Mouse (Mus musculus) limb, embryonic 11.5 days (tissue): ENCODE data around the gene Slirp. TPM values are rescaled to one million over a fixed set of nuclear protein-coding genes. Genes with fewer than 3 reads are reported as not detected.

ENCODE experiments used
- ATAC-seq: fragments of 200-750 bp; cut with Nextera tagmentation; 2 replicates; pipeline ENCODE4 v1.8.0; 2017; ENCODE audit warnings: low read depth; ENCODE audit not compliant: insufficient number of reproducible peaks, low FRiP score, low TSS enrichment
- DNase-seq: peaks from one replicate; pipeline ENCODE4 v3.0.0-alpha.2; 2015; ENCODE audit warnings: low spot score
- H3K27ac ChIP-seq: fragments of 300-500 bp; sonication (generic); replicated peaks from 2 replicates; pipeline ENCODE4 v1.5.1; 2014; ENCODE audit warnings: low read depth, mild to moderate bottlenecking, low read length
- H3K27me3 ChIP-seq: fragments of 300-500 bp; sonication (generic); 2 replicates; pipeline ENCODE4 v1.6.1; 2014; ENCODE audit warnings: mild to moderate bottlenecking, low read length, mixed read lengths; ENCODE audit not compliant: control insufficient read depth, insufficient read depth
- H3K36me3 ChIP-seq: fragments of 300-500 bp; sonication (generic); 2 replicates; pipeline ENCODE4 v1.6.1; 2014; ENCODE audit warnings: mild to moderate bottlenecking, low read length, moderate library complexity, mixed read lengths; ENCODE audit not compliant: control insufficient read depth, insufficient read depth
- H3K4me1 ChIP-seq: fragments of 300-500 bp; sonication (generic); 2 replicates; pipeline ENCODE4 v1.6.1; 2014; ENCODE audit warnings: low read length, mixed read lengths; ENCODE audit not compliant: control insufficient read depth, insufficient read depth
- H3K4me2 ChIP-seq: fragments of 300-500 bp; sonication (generic); 2 replicates; pipeline ENCODE4 v1.6.1; 2014; ENCODE audit warnings: low read depth, mild to moderate bottlenecking, moderate library complexity; ENCODE audit not compliant: severe bottlenecking
- H3K4me3 ChIP-seq: fragments of 300-500 bp; sonication (generic); 2 replicates; pipeline ENCODE4 v1.5.1; 2014; ENCODE audit warnings: low read depth, low read length
- H3K9ac ChIP-seq: fragments of 300-500 bp; sonication (generic); 2 replicates; pipeline ENCODE4 v1.6.1; 2014; ENCODE audit warnings: mild to moderate bottlenecking, low read length
- H3K9me3 ChIP-seq: fragments of 300-500 bp; sonication (generic); 2 replicates; pipeline ENCODE4 v1.6.1; 2016; ENCODE audit warnings: low read length; ENCODE audit not compliant: control insufficient read depth
- WGBS: fragments of 180-500 bp; shearing (Covaris S2); extraction: QIAGEN DNeasy Blood & Tissue Kit; methylation state at CpG from one replicate; pipeline ENCODE4 v1.1.7; 2014; 5-methylcytosine and 5-hydroxymethylcytosine counted together
- polyA plus RNA-seq: library from polyadenylated mRNA; unstranded; fragments of >200 nt; fragmentation: Nextera tagmentation; extraction: Ambion mirVana; gene quantifications from 2 replicates; pipeline ENCODE4 v1.2.1, GENCODE M21; 2014

Gene Slirp
- 318 and 345 TPM in 2 replicates for polyA plus RNA-seq

DNA sequence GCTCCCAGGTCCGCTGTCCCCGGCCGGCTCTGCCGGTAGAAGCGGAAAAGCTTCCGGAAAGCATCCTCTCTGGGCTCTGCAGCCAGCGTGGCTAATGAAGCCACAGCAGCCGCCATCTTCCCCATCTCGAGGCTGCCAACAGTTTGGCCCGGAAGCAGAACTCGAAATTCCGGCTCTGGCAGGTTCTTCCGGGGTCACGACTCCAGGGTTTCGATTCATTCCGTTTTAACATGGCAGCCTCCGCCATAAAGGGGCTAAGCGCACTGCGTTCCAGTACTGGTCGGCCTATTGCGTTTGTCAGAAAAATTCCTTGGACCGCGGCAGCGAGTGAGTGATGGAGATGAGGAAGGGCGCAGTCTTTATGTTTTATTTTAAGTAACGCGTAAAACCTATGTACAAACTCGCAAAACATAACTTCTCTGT is at the start of gene Slirp, which contains the start of gene Alkbh1:
Gene Slirp (plus strand): TSS at position 197 of the 423 bp plus-strand sequence.
Gene Alkbh1 (minus strand): TSS at position 318 of the 423 bp plus-strand sequence.
- H3K9ac ChIP-seq: peak within 1 kb of the TSS; percentile 98
- ATAC-seq: peak; percentile 91
- H3K4me1 ChIP-seq: no peaks in the 10 kb centered on the region
- no peaks in the 10 kb centered on the region for H3K9me3 ChIP-seq
- under 1% methylated on average over 28 of the region's 28 CpGs for WGBS
- peaks cover 12% of the 10 kb centered on the region; the same call in 1 of the 2 replicates for H3K36me3 ChIP-seq
- no peaks in the 10 kb centered on the region for H3K27me3 ChIP-seq
- H3K4me3 ChIP-seq: peak within 1 kb of the TSS; percentile 99
- DNase-seq: peak; percentile 94
- H3K27ac ChIP-seq: peak within 1 kb of the TSS; percentile 80
- peak within 1 kb of the TSS; percentile 42 for H3K4me2 ChIP-seq

DNA sequence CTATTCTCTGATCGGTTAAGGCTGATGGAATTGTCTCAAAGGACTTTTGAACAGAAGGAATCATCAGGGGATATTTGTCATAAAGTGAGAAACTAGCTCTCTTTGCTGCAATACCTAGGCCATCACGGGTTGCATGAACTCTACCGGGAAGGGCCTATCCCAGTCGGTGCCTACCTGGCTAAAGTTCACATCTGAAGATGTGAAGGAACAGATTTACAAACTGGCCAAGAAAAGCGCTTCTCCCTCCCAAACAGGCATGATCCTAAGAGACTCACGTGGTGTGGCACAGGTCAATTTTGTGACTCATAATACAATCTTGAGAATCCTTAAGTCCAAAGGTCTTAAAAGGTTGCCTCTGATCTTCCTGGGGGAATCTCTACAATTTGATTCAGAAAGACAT is 49.4 kb upstream of the Slirp start:
- 88% methylated on average over 6 of the region's 6 CpGs for WGBS
- no peak overlapping the region for H3K4me3 ChIP-seq
- DNase-seq (no peak), ATAC-seq (no peak)
- H3K9ac ChIP-seq: no peak overlapping the region
- H3K4me2 ChIP-seq: no peak overlapping the region
- no peaks in the 10 kb centered on the region for H3K27me3 ChIP-seq
- H3K4me1 ChIP-seq: no peaks in the 10 kb centered on the region
- no peak overlapping the region for H3K27ac ChIP-seq
- H3K36me3 ChIP-seq: no peaks in the 10 kb centered on the region
- H3K9me3 ChIP-seq: no peaks in the 10 kb centered on the region

DNA sequence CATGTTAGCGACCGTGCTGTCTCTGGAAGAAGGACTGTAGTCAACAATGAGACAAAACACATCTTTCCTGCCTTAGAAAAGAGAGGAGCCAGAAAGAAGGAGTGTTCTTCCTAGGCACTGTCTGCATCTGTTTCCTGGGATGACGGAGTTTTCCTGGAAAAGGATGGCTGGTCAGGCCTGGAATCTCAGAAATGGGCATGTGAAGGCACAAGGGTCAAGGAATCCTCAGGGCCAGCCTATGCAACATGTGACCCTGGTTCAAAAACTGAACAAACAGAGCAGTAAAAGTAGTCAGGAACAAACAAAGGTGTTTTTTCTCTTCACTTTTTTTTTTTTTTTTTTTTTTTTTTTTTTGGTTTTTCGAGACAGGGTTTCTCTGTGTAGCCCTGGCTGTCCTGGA is 46.6 kb upstream of the Slirp start:
- no peaks in the 10 kb centered on the region for H3K9me3 ChIP-seq
- no peak overlapping the region for H3K4me2 ChIP-seq
- ATAC-seq (no peak), DNase-seq (no peak)
- 79% methylated on average over 4 of the region's 4 CpGs for WGBS
- no peak overlapping the region for H3K9ac ChIP-seq
- no peak overlapping the region for H3K27ac ChIP-seq
- H3K4me3 ChIP-seq: no peak overlapping the region
- H3K27me3 ChIP-seq: no peaks in the 10 kb centered on the region
- H3K4me1 ChIP-seq: no peaks in the 10 kb centered on the region
- H3K36me3 ChIP-seq: no peaks in the 10 kb centered on the region

DNA sequence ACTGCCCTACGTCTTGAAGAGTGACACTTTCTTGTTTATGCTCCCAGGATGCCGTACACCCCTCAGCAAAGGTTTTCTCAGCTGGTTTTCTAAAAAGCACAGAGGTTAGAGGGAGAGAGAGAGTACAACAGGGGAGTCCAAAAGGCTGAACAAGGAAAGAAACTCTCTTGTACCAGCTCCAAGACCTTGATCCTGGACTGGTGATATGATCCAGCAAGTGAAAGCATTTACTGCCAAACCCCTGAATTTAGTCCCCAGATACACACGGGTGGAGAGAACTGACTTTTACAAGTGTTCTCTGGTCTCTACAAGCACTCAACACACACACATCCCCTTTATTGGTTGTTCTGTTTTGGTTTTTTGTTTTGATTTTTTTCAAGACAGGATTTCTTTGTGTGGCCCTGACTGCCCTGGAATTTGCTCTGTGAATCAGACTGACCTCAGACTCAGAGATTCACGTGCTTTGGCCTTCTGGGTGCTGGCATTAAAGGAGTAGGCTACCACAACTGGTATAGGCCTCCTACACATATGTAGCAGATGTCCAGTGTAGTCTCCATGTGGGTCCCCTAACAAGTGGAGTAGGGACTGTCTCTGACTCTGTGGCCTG is 45.8 kb upstream of the Slirp start:
- no peak for DNase-seq

GRCm38 (mm10) chr12:87399119-87399819 is 44.4 kb upstream of the Slirp start:
- H3K27me3 ChIP-seq: no peaks in the 10 kb centered on the region
- 90% methylated on average over 10 of the region's 10 CpGs for whole genome bisulfite sequencing
- H3K4me1 ChIP-seq: no peaks in the 10 kb centered on the region
- H3K9me3 ChIP-seq: no peaks in the 10 kb centered on the region
- no peak overlapping the region for H3K27ac ChIP-seq
- no peak for ATAC-seq
- no peak overlapping the region for H3K4me2 ChIP-seq
- DNase-seq: no peak
- no peaks in the 10 kb centered on the region for H3K36me3 ChIP-seq
- no peak overlapping the region for H3K9ac ChIP-seq
- H3K4me3 ChIP-seq: no peak overlapping the region

More for the DNA sequence above, 45.8 kb upstream of the Slirp start:
- WGBS: 72% methylated on average over 4 of the region's 4 CpGs
- Histone ChIP-seq H3K4me1 (no peaks in the 10 kb centered on the region), H3K36me3 (no peaks in the 10 kb centered on the region), H3K9me3 (no peaks in the 10 kb centered on the region), H3K27ac (no peak overlapping the region), H3K27me3 (no peaks in the 10 kb centered on the region), H3K4me3 (no peak overlapping the region), H3K4me2 (no peak overlapping the region), H3K9ac (no peak overlapping the region)
- no peak for ATAC-seq

DNA sequence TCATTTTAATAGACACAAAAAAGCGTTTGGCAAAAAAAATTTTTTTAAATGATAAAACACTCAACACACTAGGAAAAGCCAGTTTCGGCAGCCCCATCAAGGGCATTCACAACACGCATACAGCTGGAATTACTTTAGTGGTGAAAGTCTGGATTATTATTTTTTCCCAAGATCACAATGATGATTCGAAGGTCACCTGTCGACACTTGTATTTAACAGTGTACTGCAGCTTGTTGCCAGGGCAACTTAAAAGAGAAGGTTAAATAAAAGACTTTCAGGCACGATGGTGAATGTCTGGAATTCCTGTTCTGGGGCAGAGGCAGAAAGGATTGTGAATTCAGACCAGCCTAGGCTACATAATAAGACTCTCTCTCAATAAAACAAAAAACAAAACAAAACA is 41.8 kb upstream of the Slirp start:
- H3K4me3 ChIP-seq: no peak overlapping the region
- H3K4me1 ChIP-seq: no peaks in the 10 kb centered on the region
- no peak overlapping the region for H3K4me2 ChIP-seq
- DNase-seq (no peak), ATAC-seq (0 out of 2 replicates have a peak, but pooled peaks have one; percentile 21)
- no peaks in the 10 kb centered on the region for H3K9me3 ChIP-seq
- no peaks in the 10 kb centered on the region for H3K36me3 ChIP-seq
- WGBS: 60% methylated on average over 6 of the region's 6 CpGs
- no peaks in the 10 kb centered on the region for H3K27me3 ChIP-seq
- H3K27ac ChIP-seq: no peak overlapping the region
- H3K9ac ChIP-seq: no peak overlapping the region

GRCm38 (mm10) chr12:87405165-87405564 is 38.5 kb upstream of the Slirp start:
- Histone ChIP-seq H3K9ac (no peak overlapping the region), H3K36me3 (no peaks in the 10 kb centered on the region), H3K9me3 (no peaks in the 10 kb centered on the region), H3K27me3 (no peaks in the 10 kb centered on the region), H3K4me1 (no peaks in the 10 kb centered on the region), H3K27ac (no peak overlapping the region), H3K4me3 (no peak overlapping the region), H3K4me2 (no peak overlapping the region)
- 86% methylated on average over 4 of the region's 4 CpGs for WGBS
- no peak for DNase-seq
- no peak for ATAC-seq

DNA sequence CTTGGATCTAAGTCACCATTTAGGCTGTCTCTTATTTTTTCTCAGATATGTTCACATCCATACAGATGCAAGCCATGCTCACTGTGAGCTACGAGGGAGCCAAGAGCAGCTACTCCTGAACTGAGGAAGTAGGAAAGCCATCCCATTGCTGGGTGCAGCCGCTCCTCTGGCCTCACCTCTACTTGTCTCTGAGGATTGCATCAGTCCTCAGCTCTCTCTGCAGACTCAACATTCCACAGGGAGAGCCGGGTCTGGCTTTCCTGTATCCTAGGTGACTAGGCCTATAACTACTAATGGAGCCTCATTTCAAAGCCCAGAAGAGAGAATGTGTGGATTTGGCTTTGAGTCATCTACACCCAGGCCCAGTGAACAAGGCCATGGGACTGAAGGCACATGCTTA is 38.0 kb upstream of the Slirp start:
- Histone ChIP-seq H3K9ac (no peak overlapping the region), H3K4me2 (no peak overlapping the region), H3K27me3 (no peaks in the 10 kb centered on the region), H3K27ac (no peak overlapping the region), H3K36me3 (no peaks in the 10 kb centered on the region), H3K4me3 (no peak overlapping the region), H3K4me1 (no peaks in the 10 kb centered on the region), H3K9me3 (no peaks in the 10 kb centered on the region)
- 65% methylated on average over 3 of the region's 3 CpGs for WGBS
- ATAC-seq (no peak), DNase-seq (no peak)
